Mouse (Mus musculus): ENCODE measurements around the gene Polr3gl.

DNA sequence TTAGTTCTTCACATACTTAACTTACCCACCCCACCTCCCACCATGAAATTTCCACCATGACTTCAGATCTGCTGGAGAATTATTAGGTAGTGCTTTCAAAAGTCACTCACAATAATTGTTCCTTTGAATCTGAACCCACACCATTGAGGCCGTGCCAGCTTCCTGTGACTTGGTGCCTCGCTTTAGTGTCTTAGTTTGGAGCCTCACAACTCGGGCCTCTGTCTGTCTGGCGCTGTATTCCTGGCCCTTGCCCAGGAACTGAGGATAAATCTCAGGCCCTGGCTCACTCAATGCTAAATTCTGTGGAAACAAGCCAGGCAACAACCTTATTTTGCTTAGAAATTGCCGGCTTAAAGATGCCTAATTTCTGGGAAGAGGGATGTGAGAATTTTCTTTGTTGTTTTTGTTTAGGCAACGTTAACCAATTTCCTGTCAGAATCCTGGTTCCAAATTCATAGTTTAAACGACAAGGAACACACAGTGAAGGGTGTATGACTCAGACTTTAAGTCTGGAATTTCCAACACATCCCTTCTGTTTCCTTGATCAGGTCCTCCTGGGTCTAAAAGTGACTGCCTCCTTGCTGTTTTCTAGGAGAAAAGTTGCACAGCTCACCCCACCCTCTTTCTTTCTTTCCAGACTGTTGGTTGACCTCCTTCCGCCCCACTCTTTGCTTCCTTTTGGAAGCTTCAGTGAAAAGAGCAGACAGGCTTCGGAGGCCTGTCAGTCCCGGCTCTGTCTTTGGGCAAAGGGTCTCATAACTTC is 8.1 kb upstream of the Polr3gl start:
- TF ChIP-seq CTCF (conservative IDR thresholded peaks at IDR 0.05; ENCODE audit: insufficient read depth, insufficient read length, low read depth, low read length) (no peak), POLR2A (IDR thresholded peaks at IDR 0.05; ENCODE audit: low read depth, low read length) (no peak)

Data from kidney, adult 2 months (tissue).